Mouse (Mus musculus): ENCODE results near the gene Dgkq.

Dgkq gene

GRCm38 (mm10) chr5:108599923-108600322, 69.5 kb downstream of the Dgkq start:
- peak; percentile 68 for DNase-seq (ENCODE audit: low spot score)
